Comparison of ENCODE assay signal across 26 mouse cellular contexts in the genomic region with DNA sequence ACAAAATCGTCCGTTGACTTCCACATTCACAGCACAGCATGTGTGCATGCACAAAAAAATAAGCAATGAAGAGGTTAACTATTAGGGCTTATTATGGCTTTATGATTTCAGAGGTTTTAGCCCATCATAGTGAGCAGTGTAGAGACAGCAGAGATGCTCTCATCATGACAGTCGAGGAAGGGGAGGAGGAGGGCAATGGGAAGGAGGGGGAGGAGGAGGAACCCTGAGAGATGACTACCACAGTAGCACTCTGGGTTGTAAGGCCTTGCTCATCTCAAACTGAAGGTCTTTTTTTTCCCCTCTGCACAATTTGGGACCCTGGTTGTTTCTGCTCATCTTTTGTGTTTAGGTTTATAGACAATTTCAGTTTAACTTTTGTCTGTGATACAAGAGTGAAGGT.
"Had no signal": no experiment of that assay in that cellular context is flagged by ENCODE, and none has a peak within 500 bp of the region (broad histone marks: within the 10 kb centered on the region; RNA-seq: fewer than 3 reads in every experiment).

No protein-coding gene starts in this region.

- H3K9me3 ChIP-seq: heart, embryonic 15.5 days; hindbrain, embryonic 13.5 days; hindbrain, embryonic 15.5 days; kidney, embryonic 15.5 days; limb, embryonic 13.5 days; limb, embryonic 15.5 days had no signal

- H3K4me1 ChIP-seq: heart, embryonic 13.5 days; heart, embryonic 15.5 days had no signal

- H3K27ac ChIP-seq: gastrocnemius, adult 2 months; heart, adult 2 months; heart, embryonic 13.5 days; heart, embryonic 15.5 days; hindbrain, embryonic 13.5 days; hindbrain, embryonic 15.5 days; hindbrain, postnatal 0 days; kidney, embryonic 15.5 days; kidney, postnatal 0 days; limb, embryonic 13.5 days; limb, embryonic 15.5 days had no signal

- DNase-seq: gastrocnemius, adult 2 months; gastrocnemius, postnatal 10 days; gastrocnemius, postnatal 25 days; heart, adult 11 months; heart, adult 2 months; heart, postnatal 14 days; heart, postnatal 36 days; kidney, adult 11 months; kidney, adult 2 months; kidney, adult 9 months; kidney, postnatal 14 days; kidney, postnatal 36 days; layer of hippocampus, adult 9-11 months; layer of hippocampus, postnatal 36 days; left cerebral cortex, postnatal 4 days had no signal

- H3K9ac ChIP-seq: heart, embryonic 13.5 days; heart, embryonic 15.5 days; hindbrain, embryonic 13.5 days; hindbrain, embryonic 15.5 days; kidney, embryonic 15.5 days; limb, embryonic 13.5 days; limb, embryonic 15.5 days had no signal

- H3K36me3 ChIP-seq: heart, embryonic 15.5 days; hindbrain, embryonic 13.5 days; hindbrain, embryonic 15.5 days; kidney, embryonic 15.5 days; limb, embryonic 13.5 days; limb, embryonic 15.5 days had no signal

- H3K4me2 ChIP-seq: heart, embryonic 11.5 days; heart, embryonic 13.5 days; heart, embryonic 15.5 days; hindbrain, embryonic 13.5 days; hindbrain, embryonic 15.5 days; kidney, embryonic 15.5 days; limb, embryonic 13.5 days; limb, embryonic 15.5 days had no signal

- ATAC-seq: hindbrain, postnatal 0 days; intestine, embryonic 16.5 days had no signal

- H3K4me3 ChIP-seq: gastrocnemius, adult 2 months; heart, adult 2 months; heart, embryonic 13.5 days; heart, embryonic 15.5 days; hindbrain, embryonic 13.5 days; hindbrain, embryonic 15.5 days; kidney, embryonic 15.5 days; limb, embryonic 13.5 days; limb, embryonic 15.5 days had no signal

- H3K27me3 ChIP-seq: hindbrain, embryonic 13.5 days; hindbrain, embryonic 15.5 days; limb, embryonic 13.5 days; limb, embryonic 15.5 days had no signal
